Mouse (Mus musculus) neural tube, embryonic 15.5 days (tissue): Measurements from ENCODE around the gene Zfp961. TPM values are rescaled to one million over a fixed set of nuclear protein-coding genes. Genes with fewer than 3 reads are reported as not detected.
A peak's percentile ranks its signal among the peaks of the same experiment; 100 is the strongest.
"Not testable (repeated sequence)": the region's sequence is repeated elsewhere in the genome, so short reads cannot be mapped to it uniquely, and the experiment has no call there.

Experiments
- ATAC-seq: fragments of 200-750 bp; cut with Nextera tagmentation; 2 replicates; pipeline ENCODE4 v1.8.0; 2017; ENCODE audit warnings: mild to moderate bottlenecking, moderate TSS enrichment, moderate library complexity; ENCODE audit not compliant: low FRiP score
- H3K27ac ChIP-seq: fragments of 300-500 bp; sonication (generic); replicated peaks from 2 replicates; pipeline ENCODE4 v1.5.1; 2015; ENCODE audit warnings: mild to moderate bottlenecking, inconsistent platforms
- H3K27me3 ChIP-seq: fragments of 300-500 bp; sonication (generic); replicated peaks from 2 replicates; pipeline ENCODE4 v1.6.1; 2015; ENCODE audit warnings: inconsistent platforms
- H3K36me3 ChIP-seq: fragments of 300-500 bp; sonication (generic); 2 replicates; pipeline ENCODE4 v1.6.1; 2015; ENCODE audit warnings: inconsistent platforms
- H3K4me1 ChIP-seq: fragments of 300-500 bp; sonication (generic); 2 replicates; pipeline ENCODE4 v1.6.1; 2015; ENCODE audit warnings: inconsistent platforms
- H3K4me2 ChIP-seq: fragments of 300-500 bp; sonication (generic); 2 replicates; pipeline ENCODE4 v1.6.1; 2015; ENCODE audit warnings: inconsistent platforms, mild to moderate bottlenecking, moderate library complexity
- H3K4me3 ChIP-seq: fragments of 300-500 bp; sonication (generic); replicated peaks from 2 replicates; pipeline ENCODE4 v1.5.1; 2015; ENCODE audit warnings: mild to moderate bottlenecking, inconsistent platforms
- H3K9ac ChIP-seq: fragments of 300-500 bp; sonication (generic); replicated peaks from 2 replicates; pipeline ENCODE4 v1.6.1; 2015; ENCODE audit warnings: mild to moderate bottlenecking, inconsistent platforms
- H3K9me3 ChIP-seq: fragments of 300-500 bp; sonication (generic); replicated peaks from 2 replicates; pipeline ENCODE4 v1.6.1; 2016; ENCODE audit warnings: inconsistent platforms
- WGBS: fragments of 180-500 bp; shearing (Covaris S2); methylation state at CpG from one replicate; pipeline ENCODE4 v1.1.7; 2015; ENCODE audit warnings: mixed read lengths; 5-methylcytosine and 5-hydroxymethylcytosine counted together
- polyA plus RNA-seq: library from polyadenylated mRNA; unstranded; fragments of >200 nt; fragmentation: Nextera tagmentation; extraction: Ambion mirVana; gene quantifications from 2 replicates; pipeline ENCODE4 v1.2.1, GENCODE M21; 2015

The Zfp961 gene
- 13.8 and 19.4 TPM in 2 replicates for polyA plus RNA-seq

DNA sequence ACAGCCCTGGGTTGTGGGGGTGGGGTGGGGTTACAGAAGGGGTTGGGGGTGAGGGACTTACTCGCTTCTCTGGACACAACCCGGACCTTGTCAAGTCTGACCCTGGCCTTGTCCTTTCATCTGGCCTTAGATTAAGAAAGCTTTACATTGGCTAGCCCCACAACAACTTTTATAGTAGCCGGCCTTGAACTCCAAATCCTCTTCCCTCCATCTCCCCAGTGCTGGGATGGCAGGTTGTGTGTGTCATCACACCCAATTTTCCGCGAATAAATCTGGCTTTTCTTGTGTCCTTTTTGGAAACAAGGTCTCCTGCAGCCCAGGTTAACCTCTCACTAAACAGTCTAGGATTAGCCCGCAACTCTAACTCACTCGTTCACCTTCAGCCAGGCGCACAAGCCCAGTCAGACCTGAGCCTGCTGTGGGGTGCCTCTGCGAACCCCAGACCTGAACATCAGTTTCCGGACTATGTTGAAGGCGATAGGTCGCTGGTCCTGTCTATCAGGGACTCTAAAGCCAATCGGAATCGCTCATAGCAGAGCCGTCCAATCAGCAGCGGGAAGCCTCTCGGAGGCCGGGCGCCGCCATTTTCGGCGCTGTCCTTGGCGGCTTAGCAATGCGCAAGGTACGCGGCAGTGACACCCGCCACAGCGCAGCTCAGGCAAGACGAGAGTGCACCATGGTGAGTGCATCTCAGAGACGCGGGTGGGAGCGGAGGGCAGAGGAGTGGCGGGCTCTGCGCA is at the start of gene Zfp961:
TSS of gene Zfp961 (plus strand) at position 557 of the 740 bp plus-strand sequence.
- WGBS = 4% methylated on average over 34 of the region's 34 CpGs
- Histone ChIP-seq H3K4me1 (peaks cover 19% of the 10 kb centered on the region), H3K27me3 (no peaks in the 10 kb centered on the region), H3K9me3 (no peaks in the 10 kb centered on the region), H3K4me3 (peak within 1 kb of the TSS; percentile 81), H3K9ac (peak within 1 kb of the TSS; percentile 75), H3K36me3 (peaks cover 9% of the 10 kb centered on the region), H3K4me2 (peak within 1 kb of the TSS; percentile 61), H3K27ac (peak within 1 kb of the TSS; percentile 89)
- ATAC-seq = peak; percentile 100

DNA sequence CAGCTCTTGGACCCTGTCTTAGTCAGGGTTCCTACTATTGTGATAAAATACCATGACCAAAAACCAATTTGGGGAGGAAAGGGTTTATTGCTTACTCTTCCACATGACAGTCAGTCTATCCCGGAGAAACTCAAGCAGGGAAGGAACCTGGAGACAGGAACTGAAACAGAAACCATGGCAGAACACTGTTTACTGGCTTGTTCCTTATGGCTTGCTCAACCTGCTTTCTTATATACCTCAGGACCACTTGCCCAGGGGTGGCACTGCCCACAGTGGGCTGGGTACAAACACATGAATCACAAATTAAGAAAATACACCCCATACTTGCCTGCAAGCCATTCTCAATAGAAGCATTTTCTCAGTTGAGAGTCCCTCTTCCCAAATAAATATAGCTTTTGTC is 47.8 kb upstream of the Zfp961 start:
- H3K36me3 ChIP-seq, H3K9ac ChIP-seq, ATAC-seq, H3K27ac ChIP-seq, H3K9me3 ChIP-seq, H3K4me3 ChIP-seq, H3K4me1 ChIP-seq, H3K4me2 ChIP-seq, H3K27me3 ChIP-seq: not testable (repeated sequence)
- 71% methylated on average over 1 of the region's 1 CpGs for WGBS

DNA sequence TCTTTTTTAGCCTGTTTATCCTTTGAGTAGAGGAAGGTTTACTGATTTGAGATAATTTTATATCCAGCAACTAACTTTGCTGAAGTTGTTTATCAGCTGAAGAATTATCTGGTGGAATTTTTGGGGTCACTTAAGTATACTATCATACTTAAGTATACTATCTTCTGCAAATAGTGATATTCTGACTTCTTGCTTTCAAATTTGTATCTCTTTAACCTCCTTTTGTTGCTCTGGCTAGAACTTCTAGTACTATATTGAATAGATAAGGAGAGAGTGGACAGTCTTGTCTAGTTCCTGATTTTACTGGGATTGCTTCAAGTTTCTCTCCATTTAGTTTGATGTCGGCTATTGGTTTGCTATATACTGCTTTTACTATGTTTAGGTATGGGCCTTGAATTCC is 44.0 kb upstream of the Zfp961 start:
- Histone ChIP-seq H3K36me3 (no peaks in the 10 kb centered on the region), H3K4me3 (no peak overlapping the region), H3K4me1 (peaks cover 11% of the 10 kb centered on the region; the same call in 1 of the 2 replicates), H3K4me2 (no peak overlapping the region), H3K27me3 (no peaks in the 10 kb centered on the region), H3K9ac (no peak overlapping the region), H3K27ac (no peak overlapping the region), H3K9me3 (no peaks in the 10 kb centered on the region)
- ATAC-seq = no peak
- WGBS = 97% methylated on average over 1 of the region's 1 CpGs

DNA sequence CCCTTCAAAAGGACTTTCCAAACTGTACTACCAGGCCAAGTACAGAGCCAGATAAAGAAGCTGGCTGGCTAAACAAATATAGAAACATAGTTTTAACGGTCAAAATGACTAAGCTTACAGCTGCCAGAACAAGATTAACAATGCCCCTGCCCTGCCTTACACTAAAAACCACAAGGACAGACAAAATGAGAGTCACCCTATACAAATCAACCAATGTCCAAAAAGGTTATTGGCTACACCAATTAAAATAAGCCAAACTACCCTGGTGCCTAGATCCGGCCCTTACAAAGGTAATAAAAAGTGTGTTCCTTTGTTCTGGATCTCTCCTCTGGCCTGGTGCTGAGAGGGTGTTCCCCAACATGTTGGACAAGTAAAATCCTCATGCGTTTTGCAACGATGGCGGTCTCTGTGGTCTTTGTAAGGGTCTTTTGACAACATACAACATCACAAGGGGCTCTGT is 43.0 kb upstream of the Zfp961 start:
- H3K9ac ChIP-seq = no peak overlapping the region

DNA sequence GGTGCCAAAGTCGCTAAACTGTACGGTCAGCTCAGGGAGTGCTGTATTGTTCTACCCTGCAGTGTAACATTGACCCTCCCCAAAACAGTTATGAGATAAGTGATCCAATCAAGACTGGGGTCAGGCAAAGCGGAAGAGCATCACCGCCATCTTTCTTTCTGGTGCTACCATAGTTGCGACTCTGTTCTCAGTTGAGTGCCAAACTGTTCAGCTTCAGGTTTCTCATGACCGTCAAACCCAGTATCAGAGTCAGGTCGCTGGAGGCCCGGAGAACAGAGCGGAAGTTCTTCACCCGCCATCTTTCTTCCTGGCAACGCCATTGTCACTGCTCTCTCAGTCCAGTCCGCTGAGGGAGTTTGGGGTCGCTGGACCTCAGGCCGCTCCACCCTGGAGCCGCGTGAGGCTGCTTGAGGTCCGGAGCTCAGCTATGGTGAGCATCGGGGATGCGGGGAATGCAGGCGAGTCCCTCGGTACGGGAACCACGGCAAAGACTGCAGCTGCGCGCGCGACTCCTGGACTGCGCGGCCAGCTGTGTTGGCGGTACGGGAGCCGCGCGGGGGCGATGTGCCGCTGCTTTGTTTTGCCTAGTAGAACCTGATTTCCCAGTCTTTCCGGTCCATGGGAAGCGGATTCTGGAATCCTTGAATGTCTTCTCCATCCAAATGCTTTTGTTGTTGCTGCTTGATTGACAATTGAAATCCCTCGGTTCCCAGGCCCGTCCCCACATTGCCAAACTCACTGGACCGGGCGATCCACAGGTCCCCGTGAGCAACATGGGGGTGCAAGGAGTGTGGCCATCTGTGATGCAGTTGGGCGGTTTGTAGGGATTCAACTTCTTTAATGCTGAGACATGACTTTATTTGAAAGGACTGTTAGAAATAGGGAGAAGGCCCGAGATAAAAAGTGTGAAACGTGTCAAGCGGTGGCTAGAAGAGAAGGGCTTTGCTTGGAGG is 42.3 kb upstream of the Zfp961 start, which contains the start of the genes Zfp882 and Zfp617:
TSS of gene Zfp882 (plus strand) at position 300 of the 953 bp plus-strand sequence.
TSS of gene Zfp617 (plus strand) at position 327 of the 953 bp plus-strand sequence.
- H3K36me3 ChIP-seq = peaks cover 3% of the 10 kb centered on the region
- H3K27ac ChIP-seq = peak within 1 kb of the TSS; percentile 98
- peaks cover 11% of the 10 kb centered on the region; the same call in 1 of the 2 replicates for H3K4me1 ChIP-seq
- ATAC-seq = peak; percentile 97
- H3K4me2 ChIP-seq = peak within 1 kb of the TSS; percentile 60
- 5% methylated on average over 47 of the region's 47 CpGs for WGBS
- no peaks in the 10 kb centered on the region for H3K27me3 ChIP-seq
- peak within 1 kb of the TSS; percentile 71 for H3K4me3 ChIP-seq
- H3K9me3 ChIP-seq = no peaks in the 10 kb centered on the region
- H3K9ac ChIP-seq = peak within 1 kb of the TSS; percentile 86

More for the DNA sequence above, 43.0 kb upstream of the Zfp961 start:
- H3K27ac ChIP-seq = peak overlapping the region; percentile 98
- H3K36me3 ChIP-seq = no peaks in the 10 kb centered on the region
- H3K27me3 ChIP-seq = no peaks in the 10 kb centered on the region
- ATAC-seq = no peak
- H3K4me1 ChIP-seq = peaks cover 11% of the 10 kb centered on the region; the same call in 1 of the 2 replicates
- peak overlapping the region; percentile 71 for H3K4me3 ChIP-seq
- peak overlapping the region; percentile 60 for H3K4me2 ChIP-seq
- no peaks in the 10 kb centered on the region for H3K9me3 ChIP-seq
- 97% methylated on average over 5 of the region's 5 CpGs for WGBS

DNA sequence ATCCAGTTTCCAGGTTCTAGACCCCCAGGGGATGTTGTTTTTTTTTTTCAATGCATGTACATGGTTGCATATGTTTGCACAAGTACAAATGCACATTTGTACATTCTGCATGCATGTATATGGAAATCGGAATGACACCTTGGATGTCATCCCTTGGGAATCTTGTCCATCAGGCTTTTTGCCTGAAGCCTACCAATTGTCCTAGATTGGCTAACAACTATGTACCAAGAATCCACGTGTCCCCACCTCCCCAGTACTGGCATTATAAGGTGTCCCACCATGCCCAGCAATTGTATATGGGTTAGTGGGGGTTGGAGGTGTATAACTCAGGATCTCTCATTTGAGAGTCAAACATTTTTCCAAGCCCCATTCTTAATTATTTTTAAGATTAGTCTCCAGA is 38.6 kb upstream of the Zfp961 start:
- 96% methylated on average over 2 of the region's 2 CpGs for WGBS
- Histone ChIP-seq H3K27me3 (no peaks in the 10 kb centered on the region), H3K36me3 (peaks cover 32% of the 10 kb centered on the region), H3K4me1 (peaks cover 11% of the 10 kb centered on the region; the same call in 1 of the 2 replicates), H3K27ac (no peak overlapping the region), H3K9me3 (no peaks in the 10 kb centered on the region), H3K9ac (no peak overlapping the region), H3K4me2 (no peak overlapping the region), H3K4me3 (no peak overlapping the region)
- ATAC-seq = no peak

DNA sequence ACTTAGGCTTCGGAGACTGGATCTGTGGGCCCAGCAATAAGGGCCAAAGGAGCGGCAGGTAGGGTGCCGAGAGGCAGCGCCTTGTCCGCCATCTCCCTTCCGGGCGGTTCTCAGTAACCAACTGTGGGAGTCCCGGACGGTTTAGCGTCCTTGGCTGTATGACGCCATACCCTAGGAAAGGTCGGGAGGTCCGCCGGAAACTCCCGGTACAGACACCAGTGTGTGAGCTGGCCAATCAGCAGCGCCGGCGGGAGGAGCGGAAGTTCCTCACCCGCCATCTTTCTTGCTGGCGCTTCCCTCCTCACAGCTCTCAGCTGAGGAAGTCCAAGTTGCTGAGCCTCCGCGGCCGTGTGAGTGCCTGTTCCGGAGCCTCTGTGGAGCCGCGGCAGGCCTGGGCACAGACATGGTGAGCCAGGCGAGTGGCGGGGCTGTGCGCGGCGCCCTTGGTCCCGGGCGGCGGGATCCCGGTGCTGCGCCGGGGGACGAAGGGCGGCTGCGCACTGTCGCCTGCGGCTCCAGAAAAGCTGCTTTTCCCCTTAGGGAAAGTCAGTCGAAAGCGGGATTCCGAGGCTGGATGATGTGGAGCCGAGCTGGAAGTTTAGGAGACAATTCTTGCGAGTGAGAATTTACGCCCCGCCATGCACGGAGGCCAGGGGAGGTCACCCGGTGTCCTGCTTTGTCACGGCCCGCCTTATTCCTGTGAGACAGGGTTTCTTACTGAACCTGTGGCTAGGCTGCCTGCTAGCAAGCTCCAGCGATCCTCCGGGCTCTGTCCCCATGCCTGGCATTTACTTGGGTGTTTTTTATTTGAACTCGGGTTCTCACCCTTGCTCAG is 28.1 kb upstream of the Zfp961 start:
- Histone ChIP-seq H3K4me1 (peaks cover 14% of the 10 kb centered on the region), H3K4me2 (peak overlapping the region; percentile 70), H3K4me3 (peak overlapping the region; percentile 75), H3K9ac (peak overlapping the region; percentile 85), H3K27me3 (no peaks in the 10 kb centered on the region), H3K9me3 (no peaks in the 10 kb centered on the region), H3K27ac (peak overlapping the region; percentile 97), H3K36me3 (peaks cover 5% of the 10 kb centered on the region; the same call in 1 of the 2 replicates)
- peak; percentile 99 for ATAC-seq
- WGBS = under 1% methylated on average over 55 of the region's 57 CpGs

DNA sequence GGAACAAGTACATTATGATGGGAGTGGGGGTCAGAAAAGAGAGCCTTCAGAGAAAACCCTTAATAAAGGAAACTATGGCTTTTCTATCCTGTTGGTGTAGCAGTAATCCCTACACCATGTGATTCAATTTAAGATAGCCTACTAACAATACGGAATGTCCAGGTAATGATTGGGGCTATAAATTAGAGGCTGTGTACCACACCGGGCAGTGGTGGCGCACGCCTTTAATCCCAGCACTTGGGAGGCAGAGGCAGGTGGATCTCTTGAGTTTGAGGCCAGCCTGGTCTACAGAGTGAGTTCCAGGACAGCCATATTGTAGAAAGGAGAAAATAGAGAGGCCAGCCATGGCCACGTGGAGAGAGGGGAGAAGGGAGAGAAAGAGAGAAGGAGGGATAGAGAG is 25.0 kb upstream of the Zfp961 start:
- no peaks in the 10 kb centered on the region for H3K9me3 ChIP-seq
- WGBS = 98% methylated on average over 5 of the region's 5 CpGs
- H3K9ac ChIP-seq = no peak overlapping the region

DNA sequence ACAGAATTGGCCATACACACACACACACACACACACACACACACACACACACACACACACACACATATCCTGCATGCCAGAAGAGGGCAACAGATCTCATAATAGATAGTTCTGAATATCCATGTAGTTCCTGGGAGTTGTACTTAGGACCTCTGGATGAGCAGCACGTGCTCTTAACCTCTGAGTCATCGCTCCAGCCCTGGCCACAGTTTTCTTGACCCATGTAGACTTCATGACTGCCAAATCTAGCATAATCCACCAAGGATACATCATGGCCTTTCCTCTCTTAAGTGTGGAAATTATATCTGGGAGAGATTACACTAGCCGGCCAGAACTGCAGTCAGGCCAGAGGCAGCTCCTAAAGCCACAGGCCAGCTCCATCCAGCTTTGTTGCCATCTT is 24.3 kb upstream of the Zfp961 start:
- H3K9me3 ChIP-seq = no peaks in the 10 kb centered on the region
- no peak overlapping the region for H3K4me3 ChIP-seq
- H3K27ac ChIP-seq = no peak overlapping the region
- no peak overlapping the region for H3K9ac ChIP-seq
- peaks cover 27% of the 10 kb centered on the region for H3K36me3 ChIP-seq
- H3K4me1 ChIP-seq = peaks cover 14% of the 10 kb centered on the region
- WGBS = 96% methylated on average over 3 of the region's 3 CpGs
- no peak for ATAC-seq
- no peaks in the 10 kb centered on the region for H3K27me3 ChIP-seq
- no peak overlapping the region for H3K4me2 ChIP-seq

More for the DNA sequence above, 25.0 kb upstream of the Zfp961 start:
- Histone ChIP-seq H3K4me3 (no peak overlapping the region), H3K4me2 (no peak overlapping the region), H3K27me3 (no peaks in the 10 kb centered on the region), H3K27ac (no peak overlapping the region), H3K4me1 (peaks cover 14% of the 10 kb centered on the region), H3K36me3 (peaks cover 20% of the 10 kb centered on the region)
- ATAC-seq = no peak

DNA sequence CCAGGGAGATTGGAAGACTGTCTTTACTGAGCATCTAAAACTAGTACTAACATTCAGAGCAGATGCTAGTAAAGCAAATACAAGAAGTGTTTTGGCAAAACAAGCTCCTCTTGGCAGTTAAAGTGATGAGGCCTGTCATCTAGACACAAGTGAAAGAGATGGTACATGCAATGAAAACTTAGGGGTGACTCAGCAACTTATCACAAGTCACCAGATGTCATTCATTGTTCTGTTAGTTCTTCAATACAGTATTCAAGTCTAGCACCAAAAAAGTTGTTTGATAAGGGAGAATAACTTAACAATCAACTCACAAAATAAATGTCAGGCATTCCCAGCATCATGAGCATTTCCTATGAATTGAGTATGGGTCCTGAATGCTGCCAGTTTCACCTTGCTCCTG is 23.1 kb upstream of the Zfp961 start:
- no peak for ATAC-seq

DNA sequence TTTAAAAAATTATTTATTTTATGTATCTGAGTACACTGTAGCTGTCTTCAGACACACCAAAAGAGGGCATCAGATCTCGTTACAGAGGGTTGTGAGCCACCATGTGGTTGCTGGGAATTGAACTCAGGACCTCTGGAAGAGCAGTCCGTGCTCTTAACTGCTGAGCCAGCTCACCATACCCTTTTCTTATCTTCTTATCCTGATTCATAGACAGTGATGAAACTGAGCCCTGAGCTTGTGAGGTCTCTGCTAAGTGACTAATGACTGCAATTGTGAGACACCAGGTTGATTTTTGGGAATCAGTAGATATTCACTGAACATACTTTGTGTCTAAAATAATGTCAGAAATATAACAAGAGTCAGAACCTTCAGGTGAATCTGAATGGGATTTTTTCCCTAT is 12.8 kb upstream of the Zfp961 start:
- H3K9ac ChIP-seq, H3K4me1 ChIP-seq, H3K27ac ChIP-seq, H3K27me3 ChIP-seq, H3K36me3 ChIP-seq, ATAC-seq, H3K4me3 ChIP-seq, H3K4me2 ChIP-seq, H3K9me3 ChIP-seq: not testable (repeated sequence)
- 88% methylated on average over 2 of the region's 2 CpGs for WGBS

More for the DNA sequence above, 23.1 kb upstream of the Zfp961 start:
- Histone ChIP-seq H3K9me3 (no peaks in the 10 kb centered on the region), H3K9ac (no peak overlapping the region), H3K4me1 (peaks cover 12% of the 10 kb centered on the region), H3K27me3 (no peaks in the 10 kb centered on the region), H3K27ac (no peak overlapping the region), H3K4me3 (no peak overlapping the region), H3K36me3 (peaks cover 31% of the 10 kb centered on the region), H3K4me2 (no peak overlapping the region)
